Mouse (Mus musculus) kidney, postnatal 0 days (tissue): Measurements from ENCODE around the gene Kcnh4. TPM values are rescaled to one million over a fixed set of nuclear protein-coding genes. Genes with fewer than 3 reads are reported as not detected.
"Not testable (repeated sequence)": the region's sequence is repeated elsewhere in the genome, so short reads cannot be mapped to it uniquely, and the experiment has no call there.

Experiments used
- ATAC-seq: fragments of 200-750 bp; cut with Nextera tagmentation; replicated peaks from 2 replicates; pipeline ENCODE4 v1.8.0; 2017; ENCODE audit warnings: low read depth, moderate number of reproducible peaks, moderate TSS enrichment, moderate library complexity; ENCODE audit not compliant: low FRiP score
- DNase-seq: peaks from one replicate; pipeline ENCODE4 v3.0.0-alpha.2; 2016; ENCODE audit warnings: low spot score
- H3K27ac ChIP-seq: fragments of 300-500 bp; sonication (generic); 2 replicates; pipeline ENCODE4 v1.5.1; 2014; ENCODE audit warnings: mild to moderate bottlenecking
- H3K27me3 ChIP-seq: fragments of 300-500 bp; sonication (generic); 2 replicates; pipeline ENCODE4 v1.6.1; 2014; ENCODE audit warnings: low read length, mixed read lengths; ENCODE audit not compliant: insufficient read depth
- H3K36me3 ChIP-seq: fragments of 300-500 bp; sonication (generic); 2 replicates; pipeline ENCODE4 v1.6.1; 2014; ENCODE audit warnings: low read length, mixed read lengths; ENCODE audit not compliant: insufficient read depth
- H3K4me1 ChIP-seq: fragments of 300-500 bp; sonication (generic); replicated peaks from 2 replicates; pipeline ENCODE4 v1.6.1; 2014; ENCODE audit warnings: antibody characterized with exemption, low read length, mixed read lengths; ENCODE audit not compliant: insufficient read depth
- H3K4me2 ChIP-seq: fragments of 300-500 bp; sonication (generic); 2 replicates; pipeline ENCODE4 v1.6.1; 2014; ENCODE audit warnings: mild to moderate bottlenecking, low read length, moderate library complexity, mixed read lengths
- H3K4me3 ChIP-seq: fragments of 300-500 bp; sonication (generic); replicated peaks from 2 replicates; pipeline ENCODE4 v1.5.1; 2014; ENCODE audit warnings: low read depth, low read length
- H3K9ac ChIP-seq: fragments of 300-500 bp; sonication (generic); 2 replicates; pipeline ENCODE4 v1.6.1; 2014; ENCODE audit warnings: low read depth, low read length
- H3K9me3 ChIP-seq: fragments of 300-500 bp; sonication (generic); replicated peaks from 2 replicates; pipeline ENCODE4 v1.6.1; 2016; ENCODE audit warnings: low read length, inconsistent platforms, mixed read lengths
- CTCF ChIP-seq: IDR thresholded peaks from 2 replicates; pipeline ENCODE4 v1.5.1; 2016; ENCODE audit warnings: antibody characterized with exemption, low read depth, mild to moderate bottlenecking, moderate library complexity
- WGBS: fragments of 180-500 bp; shearing (Covaris S2); extraction: QIAGEN DNeasy Blood & Tissue Kit; methylation state at CpG from one replicate; pipeline ENCODE4 v1.1.7; 2014; 5-methylcytosine and 5-hydroxymethylcytosine counted together
- polyA plus RNA-seq: library from polyadenylated mRNA; unstranded; fragments of >200 nt; fragmentation: Nextera tagmentation; extraction: Ambion mirVana; gene quantifications from 2 replicates; pipeline ENCODE4 v1.2.1, GENCODE M21; 2015

Gene Kcnh4
- polyA plus RNA-seq, 1 experiment from 2014 or later = not detected

GRCm38 (mm10) chr11:100795386-100795785 is 35.6 kb upstream of the Kcnh4 start:
- no peak for ATAC-seq
- 95% methylated on average over 2 of the region's 2 CpGs for WGBS

GRCm38 (mm10) chr11:100791457-100792049 is 31.8 kb upstream of the Kcnh4 start:
- WGBS = 78% methylated on average over 2 of the region's 2 CpGs
- no peak overlapping the region for H3K4me3 ChIP-seq
- H3K9ac ChIP-seq = no peak overlapping the region
- no peaks in the 10 kb centered on the region for H3K9me3 ChIP-seq
- no peak for TF ChIP-seq CTCF
- no peak overlapping the region for H3K4me2 ChIP-seq
- no peaks in the 10 kb centered on the region for H3K27me3 ChIP-seq
- H3K27ac ChIP-seq = no peak overlapping the region
- no peak for DNase-seq
- H3K36me3 ChIP-seq = peaks cover 8% of the 10 kb centered on the region
- no peaks in the 10 kb centered on the region for H3K4me1 ChIP-seq
- no peak for ATAC-seq

More at GRCm38 (mm10) chr11:100795386-100795785, 35.6 kb upstream of the Kcnh4 start:
- no peaks in the 10 kb centered on the region for H3K27me3 ChIP-seq
- no peak overlapping the region for H3K27ac ChIP-seq
- no peaks in the 10 kb centered on the region for H3K9me3 ChIP-seq
- no peak overlapping the region for H3K9ac ChIP-seq
- peaks cover 10% of the 10 kb centered on the region; the same call in 1 of the 2 replicates for H3K36me3 ChIP-seq
- DNase-seq = no peak
- no peak overlapping the region for H3K4me3 ChIP-seq
- H3K4me2 ChIP-seq = no peak overlapping the region
- no peak for TF ChIP-seq CTCF
- H3K4me1 ChIP-seq = no peaks in the 10 kb centered on the region

DNA sequence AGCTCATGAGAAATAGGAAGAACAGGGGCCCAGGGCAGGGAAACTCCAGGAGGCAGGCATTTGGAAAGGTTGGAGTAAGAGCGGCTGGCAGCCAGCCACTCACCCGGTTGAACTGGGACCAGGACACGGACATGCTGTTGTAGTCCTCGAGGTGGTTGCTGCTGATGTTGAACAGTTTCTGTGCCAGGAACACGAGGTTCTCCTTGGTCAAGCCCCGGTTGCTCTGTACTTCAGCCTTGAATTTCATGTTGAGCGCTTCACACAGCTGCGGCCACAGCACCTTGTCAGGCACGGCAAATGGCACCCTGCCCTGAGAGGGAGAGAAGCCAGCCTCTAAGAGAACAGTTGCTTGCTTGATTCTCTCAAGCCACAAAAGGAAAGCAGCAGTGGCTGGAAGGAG is 30.9 kb upstream of the Kcnh4 start:
- not testable (repeated sequence) for H3K27ac ChIP-seq, H3K4me1 ChIP-seq, H3K4me2 ChIP-seq, DNase-seq, H3K9ac ChIP-seq, H3K36me3 ChIP-seq, H3K4me3 ChIP-seq, H3K27me3 ChIP-seq, ATAC-seq, H3K9me3 ChIP-seq
- 83% methylated on average over 9 of the region's 9 CpGs for WGBS

DNA sequence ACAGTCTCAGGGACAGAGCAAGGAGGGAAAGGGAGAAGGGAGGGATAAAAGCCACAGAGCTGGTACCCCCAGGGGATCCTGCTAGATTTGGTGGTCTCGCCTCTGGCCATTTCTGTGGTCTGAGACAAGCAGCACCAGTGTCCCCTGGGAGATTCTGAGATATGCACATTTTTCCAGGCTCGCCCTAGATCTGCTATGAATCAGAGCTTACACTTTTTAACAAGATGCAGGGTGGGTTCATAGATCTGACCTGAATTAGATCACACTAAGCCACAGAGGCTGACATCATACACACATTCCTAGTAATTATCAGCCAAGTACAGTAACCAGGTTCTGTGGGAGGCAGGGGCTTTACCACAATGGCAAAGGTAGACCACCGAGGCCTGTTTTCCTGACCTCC is 30.0 kb upstream of the Kcnh4 start:
- no peak for TF ChIP-seq CTCF
- Histone ChIP-seq H3K4me2 (no peak overlapping the region), H3K4me1 (no peaks in the 10 kb centered on the region), H3K27me3 (no peaks in the 10 kb centered on the region), H3K9me3 (no peaks in the 10 kb centered on the region), H3K36me3 (peaks cover 4% of the 10 kb centered on the region), H3K4me3 (no peak overlapping the region), H3K27ac (no peak overlapping the region), H3K9ac (no peak overlapping the region)
- DNase-seq (no peak), ATAC-seq (no peak)
- 86% methylated on average over 3 of the region's 3 CpGs for WGBS

GRCm38 (mm10) chr11:100785774-100786173 is 26.0 kb upstream of the Kcnh4 start:
- no peak overlapping the region for H3K9ac ChIP-seq
- no peak overlapping the region for H3K4me3 ChIP-seq
- H3K27me3 ChIP-seq = no peaks in the 10 kb centered on the region
- ATAC-seq = no peak
- no peaks in the 10 kb centered on the region for H3K9me3 ChIP-seq
- H3K4me1 ChIP-seq = no peaks in the 10 kb centered on the region
- no peak overlapping the region for H3K4me2 ChIP-seq
- 87% methylated on average over 2 of the region's 2 CpGs for WGBS
- DNase-seq = no peak
- H3K27ac ChIP-seq = no peak overlapping the region
- no peak for TF ChIP-seq CTCF
- peaks cover 29% of the 10 kb centered on the region for H3K36me3 ChIP-seq

- no peaks in the 10 kb centered on the region for H3K9me3 ChIP-seq
- no peak for ATAC-seq
- H3K27me3 ChIP-seq = no peaks in the 10 kb centered on the region
- 89% methylated on average over 8 of the region's 8 CpGs for WGBS
- H3K4me1 ChIP-seq = no peaks in the 10 kb centered on the region
- H3K27ac ChIP-seq = no peak overlapping the region
- no peak overlapping the region for H3K9ac ChIP-seq
- TF ChIP-seq CTCF = no peak
- no peak overlapping the region for H3K4me3 ChIP-seq
- no peak for DNase-seq
- peaks cover 29% of the 10 kb centered on the region for H3K36me3 ChIP-seq
- H3K4me2 ChIP-seq = no peak overlapping the region
Observed at GRCm38 (mm10) chr11:100784286-100784685, 24.5 kb upstream of the Kcnh4 start.

DNA sequence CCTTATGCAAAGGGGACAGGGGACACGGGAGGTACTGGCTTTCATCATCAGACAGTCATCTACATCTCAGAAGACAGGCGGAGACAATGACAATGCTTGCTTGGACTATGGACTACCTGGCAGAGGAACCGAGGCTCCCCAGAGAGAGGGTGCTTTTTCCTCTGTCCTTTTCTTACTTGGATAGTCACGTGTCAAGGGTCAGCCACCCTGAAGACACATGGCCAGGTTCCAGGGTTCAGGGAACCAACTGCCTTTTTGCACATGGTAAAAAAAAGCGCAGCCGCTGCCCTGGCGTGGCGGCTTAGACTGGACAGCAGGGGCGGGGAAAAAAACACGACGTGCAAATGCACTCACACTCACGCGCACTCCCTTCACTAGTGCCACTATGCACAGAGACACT is 22.8 kb upstream of the Kcnh4 start:
- H3K27ac ChIP-seq = no peak overlapping the region
- DNase-seq = no peak

More for the DNA sequence above, 22.8 kb upstream of the Kcnh4 start:
- no peak overlapping the region for H3K4me3 ChIP-seq
- H3K9me3 ChIP-seq = no peaks in the 10 kb centered on the region
- no peaks in the 10 kb centered on the region for H3K27me3 ChIP-seq
- WGBS = 86% methylated on average over 13 of the region's 13 CpGs
- H3K4me2 ChIP-seq = no peak overlapping the region
- H3K9ac ChIP-seq = no peak overlapping the region
- no peaks in the 10 kb centered on the region for H3K4me1 ChIP-seq
- no peak for TF ChIP-seq CTCF
- no peak for ATAC-seq
- peaks cover 24% of the 10 kb centered on the region for H3K36me3 ChIP-seq
